Mouse (Mus musculus): ENCODE data around the gene Trdmt1.

Trdmt1 gene

GRCm38 (mm10) chr2:13500298-13500999 lies 44.0 kb downstream of the Trdmt1 start:
- DNase-seq (ENCODE audit: low spot score in 2 of 2) = no peak

DNA sequence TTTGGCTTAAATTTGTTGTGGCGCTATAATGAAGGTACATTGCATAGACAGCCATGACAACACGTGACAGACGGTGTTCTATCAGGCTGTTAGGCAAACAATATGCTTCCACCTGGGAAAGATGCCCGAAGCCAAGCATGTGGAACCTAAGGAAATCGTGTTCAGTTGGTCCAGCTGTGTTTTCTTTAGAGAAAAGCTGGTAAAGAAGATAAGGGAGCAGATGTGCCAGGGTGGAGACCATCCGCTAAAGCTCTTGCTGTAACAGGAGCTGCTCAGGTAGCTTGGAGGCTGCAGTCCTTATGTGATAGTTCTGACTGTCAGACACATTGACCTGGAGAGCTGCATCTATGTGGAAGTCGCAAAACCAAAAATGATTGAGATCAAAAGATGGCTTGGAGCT lies 45.3 kb downstream of the Trdmt1 start:
- DNase-seq (ENCODE audit: low spot score in 2 of 2) = no peak

- DNase-seq (ENCODE audit: low spot score in 2 of 2) = no peak
These were observed 48.4 kb downstream of the Trdmt1 start for GRCm38 (mm10) chr2:13496087-13496486.

GRCm38 (mm10) chr2:13492927-13493326 lies 51.5 kb downstream of the Trdmt1 start:
- DNase-seq (ENCODE audit: low spot score in 2 of 2) = no peak

DNA sequence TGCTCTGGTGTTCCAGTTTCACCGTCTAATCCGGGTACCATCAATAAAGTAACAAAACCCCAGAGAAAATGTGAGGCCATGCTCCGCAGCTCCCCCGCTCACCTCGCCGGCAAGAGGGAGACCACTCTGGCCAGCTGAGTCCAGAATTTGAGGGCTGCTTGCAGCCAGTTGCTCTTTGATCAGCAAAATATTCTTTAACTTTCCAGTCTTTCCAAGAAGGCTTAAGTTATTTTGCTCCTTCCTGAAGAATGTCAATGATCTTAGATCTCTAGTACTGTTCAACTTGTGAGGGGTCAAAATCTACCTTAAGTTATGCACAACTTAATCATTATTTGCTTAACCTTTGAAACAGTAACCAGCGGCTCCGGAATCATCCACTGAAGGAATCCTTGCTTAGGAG lies 52.7 kb downstream of the Trdmt1 start, which contains the start of gene Cubn:
Cubn (minus strand) TSS at position 80 of the 400 bp plus-strand sequence.
- no peak for DNase-seq (ENCODE audit: low spot score in 2 of 2)

- DNase-seq (ENCODE audit: low spot score in 2 of 2) = no peak
These were observed 54.0 kb downstream of the Trdmt1 start for GRCm38 (mm10) chr2:13490480-13490879.

DNA sequence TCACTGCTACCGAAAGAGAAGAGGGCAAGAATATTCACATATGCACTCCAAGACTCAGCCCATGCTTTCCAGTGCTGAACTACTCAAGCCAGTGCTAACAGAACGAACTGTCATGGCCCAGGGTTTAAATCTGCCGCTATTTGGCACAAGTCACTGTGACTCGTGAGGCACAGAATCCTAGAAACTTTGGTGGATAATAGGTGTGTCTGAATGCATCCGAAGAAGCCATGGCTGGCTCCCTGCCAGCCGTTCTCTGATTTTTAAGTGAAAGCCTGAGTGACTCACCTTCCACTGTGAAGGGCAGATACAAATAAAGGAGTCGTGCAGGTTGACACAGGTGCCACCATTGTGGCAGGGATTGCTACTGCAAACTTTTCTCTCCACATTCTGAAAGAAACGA lies 58.0 kb downstream of the Trdmt1 start:
- DNase-seq (ENCODE audit: low spot score in 2 of 2) = no peak

- no peak for DNase-seq (ENCODE audit: low spot score in 2 of 2)
These were observed 59.9 kb downstream of the Trdmt1 start for GRCm38 (mm10) chr2:13484566-13484965.

- DNase-seq (ENCODE audit: low spot score in 2 of 2) = no peak
These were observed 63.7 kb downstream of the Trdmt1 start for GRCm38 (mm10) chr2:13480744-13481143.

DNA sequence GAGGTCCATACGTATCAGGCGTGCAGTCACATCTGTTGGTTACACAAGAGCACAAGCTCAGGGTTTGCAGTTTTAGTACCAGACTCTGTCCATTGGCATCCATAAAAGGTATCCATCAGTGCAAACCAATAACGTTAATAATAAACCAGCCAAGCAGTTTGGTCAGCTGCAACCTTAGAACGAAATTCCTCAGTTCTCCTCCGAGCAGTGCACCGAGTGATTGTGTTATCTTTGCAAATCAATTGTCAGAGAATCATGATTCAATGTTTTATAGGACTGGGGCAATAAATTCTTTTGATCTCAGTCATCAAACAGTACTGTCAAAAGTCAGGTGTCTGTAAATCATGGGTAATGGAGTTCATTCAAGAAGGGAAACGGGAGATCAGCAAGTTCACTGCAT lies 65.3 kb downstream of the Trdmt1 start:
- no peak for DNase-seq (ENCODE audit: low spot score in 2 of 2)

- DNase-seq (ENCODE audit: low spot score in 2 of 2) = no peak
These were observed 74.4 kb downstream of the Trdmt1 start for GRCm38 (mm10) chr2:13470108-13470507.

DNA sequence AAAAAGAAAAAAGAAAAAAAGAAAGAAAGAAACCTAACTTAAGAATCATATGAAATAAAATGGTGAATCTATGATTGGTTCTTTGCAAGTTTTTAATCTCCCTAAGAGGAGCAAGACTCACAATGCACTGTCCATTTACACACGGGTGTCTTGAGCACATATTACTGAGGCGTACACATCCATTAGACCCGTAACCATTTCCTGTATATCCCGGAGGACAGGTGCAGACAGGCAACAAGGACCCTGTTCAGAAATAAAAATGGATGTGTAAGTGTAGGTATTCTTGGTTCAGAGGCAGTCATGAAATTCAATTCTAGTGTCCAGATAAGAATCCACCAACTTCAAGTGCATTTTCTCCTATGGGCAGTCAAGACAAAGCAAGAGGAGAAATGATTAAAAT lies 74.8 kb downstream of the Trdmt1 start:
- DNase-seq (ENCODE audit: low spot score in 2 of 2) = no peak

DNA sequence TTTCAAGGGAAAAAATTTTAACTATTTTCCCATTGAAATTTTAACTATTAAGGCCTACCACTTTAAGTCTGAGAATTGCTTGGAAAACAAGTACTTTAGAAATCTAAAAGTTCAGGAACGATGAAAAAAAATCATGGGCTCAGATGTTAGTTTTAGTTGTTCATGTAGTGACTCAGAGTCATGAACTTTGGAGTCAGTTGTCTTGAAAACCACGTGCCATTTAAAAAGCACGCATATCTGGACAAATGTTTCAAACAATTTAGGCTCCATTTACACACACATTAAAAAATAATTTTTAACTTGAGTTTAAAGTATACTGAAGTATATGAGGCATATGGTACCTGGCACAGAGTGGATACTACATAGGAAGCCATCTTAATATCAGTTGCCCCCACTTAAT lies 77.8 kb downstream of the Trdmt1 start:
- DNase-seq (ENCODE audit: low spot score in 2 of 2) = no peak
